Mouse (Mus musculus) T-helper 17 cell (primary cell): ENCODE results near the gene Adam12.

Source experiments
- in situ Hi-C, 2 experiments: fragments of 300-600 bp; cut with MboI, MseI; formaldehyde crosslinking; loops; 1 replicate in 1 of 2; 2 replicates in 1 of 2; pipeline ENCODE4 v1.15.1; 2025; ENCODE audit warnings: high pct_unique_total_duplicates in 2 of 2

The Adam12 gene

GRCm38 (mm10) chr7:134084926-134085325 is 147.0 kb downstream of the Adam12 start:
- in situ Hi-C loops: no loop called here

GRCm38 (mm10) chr7:134081307-134082072 is 150.5 kb downstream of the Adam12 start:
- in situ Hi-C loops: no loop called here

- in situ Hi-C loops: no loop called here
Observed at GRCm38 (mm10) chr7:134079980-134080725, 151.8 kb downstream of the Adam12 start.

- in situ Hi-C loops: no loop called here
Observed at GRCm38 (mm10) chr7:134077684-134078083, 154.3 kb downstream of the Adam12 start.

GRCm38 (mm10) chr7:134073011-134073410 is 158.9 kb downstream of the Adam12 start:
- in situ Hi-C loops: no loop called here

GRCm38 (mm10) chr7:134071153-134071885 is 160.6 kb downstream of the Adam12 start:
- in situ Hi-C loops: no loop called here

GRCm38 (mm10) chr7:134062629-134063028 is 169.3 kb downstream of the Adam12 start:
- in situ Hi-C loops: loop anchor here in 1 of 2 experiments (5.0 kb wide), 1 partner anchor 1020 kb away; no protein-coding TSS in a partner anchor

- in situ Hi-C loops: no loop called here
Observed at GRCm38 (mm10) chr7:134052486-134052885, 179.5 kb downstream of the Adam12 start.

- in situ Hi-C loops: no loop called here
Observed at GRCm38 (mm10) chr7:134050371-134050770, 181.6 kb downstream of the Adam12 start.

GRCm38 (mm10) chr7:134046376-134046775 is 185.6 kb downstream of the Adam12 start:
- in situ Hi-C loops: no loop called here

GRCm38 (mm10) chr7:134043576-134043975 is 188.4 kb downstream of the Adam12 start:
- in situ Hi-C loops: no loop called here

GRCm38 (mm10) chr7:134042614-134043013 is 189.3 kb downstream of the Adam12 start:
- in situ Hi-C loops: no loop called here

- in situ Hi-C loops: no loop called here
Observed at GRCm38 (mm10) chr7:134033939-134034338, 198.0 kb downstream of the Adam12 start.

GRCm38 (mm10) chr7:134032959-134033366 is 199.0 kb downstream of the Adam12 start:
- in situ Hi-C loops: no loop called here

- in situ Hi-C loops: no loop called here
Observed at GRCm38 (mm10) chr7:134031787-134032186, 200.2 kb downstream of the Adam12 start.

GRCm38 (mm10) chr7:134031256-134031655 is 200.7 kb downstream of the Adam12 start:
- in situ Hi-C loops: no loop called here

- in situ Hi-C loops: no loop called here
Observed at GRCm38 (mm10) chr7:134028281-134028830, 203.6 kb downstream of the Adam12 start.

- in situ Hi-C loops: no loop called here
Observed at GRCm38 (mm10) chr7:134027020-134027415, 204.9 kb downstream of the Adam12 start.

GRCm38 (mm10) chr7:134026200-134027019 is 205.5 kb downstream of the Adam12 start:
- in situ Hi-C loops: no loop called here

GRCm38 (mm10) chr7:134022157-134022885 is 209.6 kb downstream of the Adam12 start:
- in situ Hi-C loops: no loop called here
